In genomic region chr13:23395301-23396245, GRCm38 (mm10) we compare ENCODE assay signal across 8 mouse cellular contexts. TPM values are rescaled to one million over a fixed set of nuclear protein-coding genes. Genes with fewer than 3 reads are reported as not detected.
DNase-seq lines count a peak whose midpoint lies in the region; ATAC-seq and TF ChIP-seq lines count a peak whose summit lies in the region.

No protein-coding gene starts in this region.

- no peak for TF ChIP-seq CTCF in heart, adult 2 months (IDR thresholded peaks at IDR 0.05)
- TF ChIP-seq CTCF in ES-Bruce4 (IDR thresholded peaks at IDR 0.05; ENCODE audit: low read depth, low read length): no peak
- TF ChIP-seq CTCF in forebrain, postnatal 0 days (IDR thresholded peaks at IDR 0.05; ENCODE audit: low read depth): no peak
- TF ChIP-seq CTCF in liver, postnatal 0 days (IDR thresholded peaks at IDR 0.05; ENCODE audit: low read depth): no peak

- H3K36me3 ChIP-seq in heart, adult 2 months (ENCODE audit: control insufficient read depth, insufficient read depth, low read length): no peaks in the 10 kb centered on the region; the same call in 1 of the 2 replicates
- H3K36me3 ChIP-seq in ES-Bruce4 (ENCODE audit: control insufficient read depth, insufficient read depth, low read length, poor library complexity, severe bottlenecking): no peaks in the 10 kb centered on the region
- H3K36me3 ChIP-seq in forebrain, postnatal 0 days (ENCODE audit: insufficient read depth): no peaks in the 10 kb centered on the region
- no peaks in the 10 kb centered on the region for H3K36me3 ChIP-seq in liver, postnatal 0 days (replicated peaks; ENCODE audit: insufficient read depth, low read length)

- TF ChIP-seq POLR2A in heart, adult 2 months (IDR thresholded peaks at IDR 0.05; ENCODE audit: insufficient read depth, low read depth, low read length): no peak
- TF ChIP-seq POLR2A in ES-Bruce4 (IDR thresholded peaks at IDR 0.05; ENCODE audit: insufficient read depth, low read length): no peak

- peaks cover 1% of the 10 kb centered on the region; the same call in 1 of the 2 replicates for H3K4me1 ChIP-seq in heart, adult 2 months (ENCODE audit: control insufficient read depth, insufficient read depth, low read length)
- H3K4me1 ChIP-seq in ES-Bruce4 (ENCODE audit: control insufficient read depth, insufficient read depth, low read length): no peaks in the 10 kb centered on the region
- H3K4me1 ChIP-seq in forebrain, postnatal 0 days (ENCODE audit: insufficient read depth): 0 out of 2 replicates have a peak, but pooled peaks cover 6% of the 10 kb centered on the region
- H3K4me1 ChIP-seq in liver, postnatal 0 days (ENCODE audit: insufficient read depth): peaks cover 12% of the 10 kb centered on the region; the same call in 1 of the 2 replicates

- H3K27ac ChIP-seq in heart, adult 2 months: no peak overlapping the region
- H3K27ac ChIP-seq in ES-Bruce4 (ENCODE audit: insufficient read depth, low read length): no peak overlapping the region
- no peak overlapping the region for H3K27ac ChIP-seq in forebrain, postnatal 0 days (ENCODE audit: low read depth, low read length)
- no peak overlapping the region for H3K27ac ChIP-seq in liver, postnatal 0 days (ENCODE audit: low read depth)

- no peak for TF ChIP-seq EP300 in heart, adult 2 months (IDR thresholded peaks at IDR 0.05; ENCODE audit: insufficient read depth, low read depth, low read length)
- TF ChIP-seq EP300 in ES-Bruce4 (IDR thresholded peaks at IDR 0.05; ENCODE audit: insufficient read depth, low read depth, low read length): no peak
- no peak for TF ChIP-seq EP300 in liver, postnatal 0 days (IDR thresholded peaks at IDR 0.05; ENCODE audit: low read depth)

- intact Hi-C loops in heart, adult 2 months (cut with DNase I): no loop called here
- intact Hi-C loops in heart, postnatal 36 days (cut with DNase I): no loop called here

- H3K9me3 ChIP-seq in ES-Bruce4 (replicated peaks; ENCODE audit: control insufficient read depth, insufficient read depth, low read length, poor library complexity, severe bottlenecking): no peaks in the 10 kb centered on the region
- H3K9me3 ChIP-seq in forebrain, postnatal 0 days (ENCODE audit: low read length): no peaks in the 10 kb centered on the region
- no peaks in the 10 kb centered on the region for H3K9me3 ChIP-seq in liver, postnatal 0 days (ENCODE audit: low read length)

- ATAC-seq in forebrain, postnatal 0 days: no peak
- no peak for ATAC-seq in liver, postnatal 0 days

- DNase-seq in heart, adult 2 months: no peak
- DNase-seq in heart, postnatal 36 days: no peak
- peak; percentile 57 for DNase-seq in forebrain, postnatal 0 days
- no peak for DNase-seq in liver, postnatal 0 days
- no peak for DNase-seq in urinary bladder, postnatal 36 days (ENCODE audit: low spot score in 2 of 2)
- no peak for DNase-seq in layer of hippocampus, adult 18-20 months (ENCODE audit: low spot score in 2 of 2)
- DNase-seq in thymus, postnatal 0 days (ENCODE audit: low spot score): no peak

- H3K9ac ChIP-seq in heart, adult 2 months (ENCODE audit: low read depth, low read length): no peak overlapping the region
- peak overlapping the region; percentile 63 for H3K9ac ChIP-seq in ES-Bruce4 (ENCODE audit: low read depth, poor library complexity, severe bottlenecking)
- H3K9ac ChIP-seq in forebrain, postnatal 0 days: no peak overlapping the region
- no peak overlapping the region for H3K9ac ChIP-seq in liver, postnatal 0 days (replicated peaks)

- H3K4me3 ChIP-seq in heart, adult 2 months: peak overlapping the region; percentile 1; the same call in 1 of the 2 replicates
- H3K4me3 ChIP-seq in ES-Bruce4 (ENCODE audit: low read depth, low read length): peak overlapping the region; percentile 81
- peak overlapping the region; percentile 44 for H3K4me3 ChIP-seq in forebrain, postnatal 0 days (ENCODE audit: low read depth, low read length)
- peak overlapping the region; percentile 45 for H3K4me3 ChIP-seq in liver, postnatal 0 days (ENCODE audit: low read depth, low read length)

- H3K27me3 ChIP-seq in heart, adult 2 months (ENCODE audit: control insufficient read depth, insufficient read depth, low read length): peaks cover 15% of the 10 kb centered on the region
- H3K27me3 ChIP-seq in ES-Bruce4 (ENCODE audit: control insufficient read depth, insufficient read depth, low read length, poor library complexity, severe bottlenecking): peaks cover 12% of the 10 kb centered on the region
- peaks cover 25% of the 10 kb centered on the region for H3K27me3 ChIP-seq in forebrain, postnatal 0 days (ENCODE audit: insufficient read depth, low read length)
- peaks cover 45% of the 10 kb centered on the region for H3K27me3 ChIP-seq in liver, postnatal 0 days (ENCODE audit: insufficient read depth, low read length)

- 6% methylated on average over 43 of the region's 43 CpGs for WGBS in heart, adult 2 months
- 2% methylated on average over 43 of the region's 43 CpGs for WGBS in forebrain, postnatal 0 days
- 4% methylated on average over 43 of the region's 43 CpGs for WGBS in liver, postnatal 0 days (ENCODE audit: insufficient replicate concordance)

- H3K79me2 ChIP-seq in heart, adult 2 months (replicated peaks; ENCODE audit: control insufficient read depth, insufficient read depth, low read length): no peaks in the 10 kb centered on the region

- peak overlapping the region; percentile 76 for H3K4me2 ChIP-seq in forebrain, postnatal 0 days (ENCODE audit: low read depth)
- H3K4me2 ChIP-seq in liver, postnatal 0 days (ENCODE audit: low read depth, low read length): peak overlapping the region; percentile 74

RNA-seq across cellular contexts. Expression of gene Zfp322a, which starts 26.6 kb away (rescaled TPM):
- total RNA-seq in heart, adult 2 months (2021): 10 to 100 TPM; 14.8 to 15.8 TPM
- polyA plus RNA-seq in heart, adult 2 months (2012; rRNA removed): 1.5 and 5.3 TPM in 2 replicates
- 10 to 100 TPM; 13.6 to 16.5 TPM for total RNA-seq in heart, postnatal 36 days (2021)
- 47.3 and 52.8 TPM in 2 replicates for polyA plus RNA-seq in ES-Bruce4 (2011; ENCODE audit: insufficient read depth, insufficient read length, low read depth, missing spikeins)
- total RNA-seq in forebrain, postnatal 0 days (2014; rRNA removed): 32.9 and 35.5 TPM in 2 replicates
- polyA plus RNA-seq in forebrain, postnatal 0 days (2015; fragmentation: Nextera tagmentation; extraction: Ambion mirVana): 23.1 and 33.6 TPM in 2 replicates
- polyA plus RNA-seq in liver, postnatal 0 days (2015; fragmentation: Nextera tagmentation; extraction: Ambion mirVana): 7.4 and 9.5 TPM in 2 replicates
- total RNA-seq in layer of hippocampus, adult 18-20 months (2021): 10 to 100 TPM; 30.8 to 31.6 TPM
- polyA plus RNA-seq in thymus, postnatal 0 days (2015; fragmentation: Nextera tagmentation; extraction: Ambion mirVana): 33.0 and 34.5 TPM in 2 replicates

RNA-seq across cellular contexts. Expression of gene Abt1, which starts 28.1 kb away (rescaled TPM):
- 1 to 10 TPM; 3.9 to 5.1 TPM for total RNA-seq in heart, adult 2 months (2021)
- polyA plus RNA-seq in heart, adult 2 months (2012; rRNA removed): 2.4 and 3.1 TPM in 2 replicates
- total RNA-seq in heart, postnatal 36 days (2021): 1 to 10 TPM; 4.3 TPM
- 10.0 and 10.3 TPM in 2 replicates for polyA plus RNA-seq in ES-Bruce4 (2011; ENCODE audit: insufficient read depth, insufficient read length, low read depth, missing spikeins)
- 6.5 and 8.2 TPM in 2 replicates for total RNA-seq in forebrain, postnatal 0 days (2014; rRNA removed)
- polyA plus RNA-seq in forebrain, postnatal 0 days (2015; fragmentation: Nextera tagmentation; extraction: Ambion mirVana): 7.7 and 8.2 TPM in 2 replicates
- 4.3 and 4.8 TPM in 2 replicates for polyA plus RNA-seq in liver, postnatal 0 days (2015; fragmentation: Nextera tagmentation; extraction: Ambion mirVana)
- 1 to 10 TPM; 8.8 to 9.5 TPM for total RNA-seq in layer of hippocampus, adult 18-20 months (2021)
- 13.8 and 15.1 TPM in 2 replicates for polyA plus RNA-seq in thymus, postnatal 0 days (2015; fragmentation: Nextera tagmentation; extraction: Ambion mirVana)

Comparison
In these comparisons a context has a peak if more than half of its experiments do, and no peak if none do; other contexts are left out.
1. H3K4me3 ChIP-seq: peak in every context shown above with its lines; median percentile 81 in ES-Bruce4; 45 in liver, postnatal 0 days; 44 in forebrain, postnatal 0 days; 1 in heart, adult 2 months.